In the genomic region with DNA sequence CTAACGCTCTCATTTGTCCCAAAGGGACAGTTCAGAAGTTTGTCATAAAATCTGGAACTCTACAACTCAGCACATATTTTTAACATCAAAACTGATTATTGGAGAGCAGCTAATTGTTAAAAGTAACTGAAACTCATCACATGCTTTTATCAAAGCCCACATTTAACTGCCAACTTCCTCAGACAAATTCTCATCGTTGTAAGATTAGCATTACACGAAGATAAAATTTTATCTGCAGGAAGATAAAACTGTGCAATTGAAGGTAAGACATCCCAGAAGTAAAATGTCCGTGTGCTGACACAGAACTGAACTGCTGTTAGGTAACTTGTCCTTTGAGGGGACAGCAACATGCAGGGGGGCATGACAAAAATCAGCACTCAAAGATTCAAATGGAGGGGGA, we compare ENCODE assay signal across 17 mouse cellular contexts.
"Had no signal": no experiment of that assay in that cellular context is flagged by ENCODE, and none has a peak within 500 bp of the region (broad histone marks: within the 10 kb centered on the region; RNA-seq: fewer than 3 reads in every experiment).

No protein-coding gene starts in this region.

- H3K9ac ChIP-seq: neural tube, embryonic 12.5 days; neural tube, embryonic 13.5 days; neural tube, embryonic 15.5 days; stomach, embryonic 15.5 days had no signal

- H3K27me3 ChIP-seq: neural tube, embryonic 12.5 days; neural tube, embryonic 13.5 days; neural tube, embryonic 15.5 days; stomach, embryonic 15.5 days had no signal

- H3K27ac ChIP-seq: neural tube, embryonic 12.5 days; neural tube, embryonic 13.5 days; neural tube, embryonic 15.5 days; stomach, embryonic 15.5 days; stomach, postnatal 0 days had no signal

- H3K4me2 ChIP-seq: neural tube, embryonic 12.5 days; neural tube, embryonic 13.5 days; neural tube, embryonic 15.5 days; stomach, embryonic 15.5 days had no signal

- H3K4me1 ChIP-seq: neural tube, embryonic 12.5 days; neural tube, embryonic 13.5 days; neural tube, embryonic 15.5 days; stomach, embryonic 15.5 days had no signal

- H3K4me3 ChIP-seq: neural tube, embryonic 12.5 days; neural tube, embryonic 13.5 days; neural tube, embryonic 15.5 days; stomach, embryonic 15.5 days had no signal

- H3K9me3 ChIP-seq: neural tube, embryonic 12.5 days; neural tube, embryonic 13.5 days; neural tube, embryonic 15.5 days; stomach, embryonic 15.5 days had no signal

- DNase-seq: retina, postnatal 1 day; right cerebral cortex, adult 18-20 months; right cerebral cortex, postnatal 14 days; right cerebral cortex, postnatal 25 days; right cerebral cortex, postnatal 4 days; spleen, adult 18-20 months; thymus, adult 18-20 months; thymus, adult 2 months; thymus, postnatal 14 days; thymus, postnatal 25 days; thymus, postnatal 36 days; thymus, postnatal 4 days had no signal
